Mouse (Mus musculus) lung, postnatal 0 days (tissue): ENCODE measurements around the gene Plaur.

Experiments used
- CTCF ChIP-seq: IDR thresholded peaks from 2 replicates; pipeline ENCODE4 v1.5.1; 2016; ENCODE audit warnings: antibody characterized with exemption, mild to moderate bottlenecking
- EP300 ChIP-seq: IDR thresholded peaks from 2 replicates; pipeline ENCODE4 v1.6.1; 2016; ENCODE audit warnings: antibody characterized with exemption, mild to moderate bottlenecking, control low read depth

GRCm38 (mm10) chr7:24459843-24460242 lies 2.4 kb upstream of the Plaur start:
- TF ChIP-seq CTCF (no peak), EP300 (peak; percentile 59; the same call in 1 of the 2 replicates)
